Mouse (Mus musculus) spleen, postnatal 14 days (tissue): Measurements from ENCODE around the gene Gm614.

Source experiments
- DNase-seq, 2 experiments: peaks; one replicate each; pipeline ENCODE4 v3.0.0; 2021 to 2022; ENCODE audit warnings: low spot score in 2 of 2

Gm614 gene

GRCm38 (mm10) chrX:101260441-101261325 lies 3.1 kb downstream of the Gm614 start:
- DNase-seq: no peak

- DNase-seq: peak in 1 of 2 experiments; percentile 28
These were observed 7.2 kb downstream of the Gm614 start for GRCm38 (mm10) chrX:101256603-101257002.

- DNase-seq: no peak
These were observed 9.1 kb downstream of the Gm614 start for GRCm38 (mm10) chrX:101254740-101255139.

- peak; percentile 70 to 77 for DNase-seq
These were observed 9.7 kb downstream of the Gm614 start, which contains the start of gene Foxo4 for GRCm38 (mm10) chrX:101253952-101254729. TSS of gene Foxo4 (plus strand) at chrX:101254528.

- DNase-seq: no peak
These were observed 18.8 kb downstream of the Gm614 start for GRCm38 (mm10) chrX:101245011-101245410.

GRCm38 (mm10) chrX:101222796-101223162 lies 41.0 kb downstream of the Gm614 start:
- no peak for DNase-seq

DNA sequence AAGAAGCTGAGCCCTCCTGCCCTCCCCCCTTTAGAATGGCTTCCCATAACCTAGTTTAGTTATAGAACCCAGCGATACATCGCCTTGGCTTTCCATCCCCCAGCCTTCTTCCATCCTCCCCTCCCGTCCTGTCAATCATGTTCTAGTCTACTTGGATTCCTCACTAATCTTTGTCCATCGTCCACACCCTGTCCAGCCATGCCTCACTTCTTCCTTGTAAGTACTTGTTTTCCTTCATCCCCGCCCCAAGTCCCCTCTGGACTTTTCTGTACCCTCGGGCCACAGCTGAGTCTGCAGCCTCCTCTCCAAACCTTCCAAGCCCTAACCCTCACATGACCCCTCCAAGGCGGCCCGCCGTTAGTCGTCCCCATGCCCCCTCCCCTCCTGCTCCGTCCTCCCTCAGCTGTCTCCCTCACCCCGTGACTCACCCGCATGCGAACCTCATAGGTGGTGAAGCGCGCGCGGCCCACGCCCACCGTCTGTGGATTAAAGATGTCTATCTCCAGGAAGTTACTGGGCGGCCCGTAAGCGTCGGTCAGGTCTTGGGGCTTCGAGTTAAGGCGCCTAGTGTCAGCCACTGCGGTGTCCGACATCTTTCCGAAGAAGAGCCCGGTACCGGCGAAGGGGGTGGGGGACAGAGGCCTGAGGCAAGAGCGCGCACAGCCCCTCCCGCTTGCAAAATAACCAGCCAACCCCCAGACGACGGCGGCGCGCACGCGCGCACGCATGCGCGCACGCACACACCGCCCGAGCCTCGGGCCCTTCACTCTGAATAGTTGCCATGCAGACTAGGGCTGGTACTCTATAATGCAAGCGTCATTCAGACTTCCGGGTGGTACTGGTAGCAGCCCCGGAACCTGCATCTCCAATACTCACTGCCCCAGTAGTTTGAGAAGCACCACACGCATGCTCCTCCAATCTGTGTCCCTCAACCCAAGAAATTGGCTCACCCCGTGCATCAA lies 41.7 kb downstream of the Gm614 start, which contains the start of gene Snx12:
Snx12 (minus strand) TSS at position 730 of the 962 bp plus-strand sequence.
- peak; percentile 55 to 67 for DNase-seq
